Mouse (Mus musculus): ENCODE data around the gene Hist1h3i. TPM values are rescaled to one million over a fixed set of nuclear protein-coding genes. Genes with fewer than 3 reads are reported as not detected.
"Not testable (repeated sequence)": the region's sequence is repeated elsewhere in the genome, so short reads cannot be mapped to it uniquely, and the experiment has no call there.

Gene Hist1h3i
- polyA plus RNA-seq, 1 experiment from 2014 or later, result 56.3 TPM

- no peak overlapping the region for H3K4me2 ChIP-seq
- ATAC-seq (replicated peaks; ENCODE audit: insufficient number of reproducible peaks, insufficient read depth, low FRiP score, low read depth), result no peak
- H3K9me3 ChIP-seq (replicated peaks), result no peaks in the 10 kb centered on the region
- H3K4me1 ChIP-seq (replicated peaks), result peaks cover 32% of the 10 kb centered on the region
- H3K9ac ChIP-seq, result no peak overlapping the region
- H3K36me3 ChIP-seq, result no peaks in the 10 kb centered on the region
- no peak overlapping the region for H3K4me3 ChIP-seq
- H3K27me3 ChIP-seq, result no peaks in the 10 kb centered on the region
- H3K27ac ChIP-seq, result peak overlapping the region; percentile 92
These were observed 31.8 kb downstream of the Hist1h3i start for GRCm38 (mm10) chr13:21751417-21751816.

- H3K9me3 ChIP-seq (replicated peaks); H3K27me3 ChIP-seq; H3K36me3 ChIP-seq: not testable (repeated sequence)
- peak; percentile 70 for ATAC-seq (replicated peaks; ENCODE audit: insufficient number of reproducible peaks, insufficient read depth, low FRiP score, low read depth)
- H3K27ac ChIP-seq, result peak within 1 kb of the TSS; percentile 92
- H3K4me2 ChIP-seq, result peak within 1 kb of the TSS; percentile 67
- WGBS, result under 1% methylated on average over 49 of the region's 56 CpGs
- peak within 1 kb of the TSS; percentile 61 for H3K9ac ChIP-seq
- peak within 1 kb of the TSS; percentile 53 for H3K4me3 ChIP-seq
- peaks cover 28% of the 10 kb centered on the region for H3K4me1 ChIP-seq (replicated peaks)
These were observed 32.8 kb downstream of the Hist1h3i start, which contains the start of gene Hist1h4k for GRCm38 (mm10) chr13:21750159-21751017. Gene Hist1h4k, minus strand, starts transcription at chr13:21750505.

GRCm38 (mm10) chr13:21749387-21750158 is 33.6 kb downstream of the Hist1h3i start:
- no peak for ATAC-seq (replicated peaks; ENCODE audit: insufficient number of reproducible peaks, insufficient read depth, low FRiP score, low read depth)
- Histone ChIP-seq H3K4me1 (replicated peaks) (peaks cover 25% of the 10 kb centered on the region), H3K4me2 (peak overlapping the region; percentile 67), H3K4me3 (peak overlapping the region; percentile 53), H3K9me3 (replicated peaks) (no peaks in the 10 kb centered on the region), H3K27ac (peak overlapping the region; percentile 89), H3K36me3 (no peaks in the 10 kb centered on the region), H3K9ac (peak overlapping the region; percentile 57), H3K27me3 (no peaks in the 10 kb centered on the region)
- WGBS, result 7% methylated on average over 5 of the region's 5 CpGs

- Histone ChIP-seq H3K27me3 (no peaks in the 10 kb centered on the region), H3K9ac (no peak overlapping the region), H3K4me2 (no peak overlapping the region), H3K4me3 (no peak overlapping the region), H3K4me1 (replicated peaks) (peaks cover 11% of the 10 kb centered on the region), H3K36me3 (no peaks in the 10 kb centered on the region), H3K27ac (no peak overlapping the region), H3K9me3 (replicated peaks) (no peaks in the 10 kb centered on the region)
- ATAC-seq (replicated peaks; ENCODE audit: insufficient number of reproducible peaks, insufficient read depth, low FRiP score, low read depth), result no peak
- WGBS, result 60% methylated on average over 1 of the region's 1 CpGs
These were observed 38.2 kb downstream of the Hist1h3i start for GRCm38 (mm10) chr13:21745006-21745405.

- H3K4me3 ChIP-seq, result peak within 1 kb of the TSS; percentile 56
- peak; percentile 90 for ATAC-seq (replicated peaks; ENCODE audit: insufficient number of reproducible peaks, insufficient read depth, low FRiP score, low read depth)
- under 1% methylated on average over 46 of the region's 56 CpGs for WGBS
These were observed 48.0 kb downstream of the Hist1h3i start, which contains the start of gene Hist1h4j for GRCm38 (mm10) chr13:21734906-21735767. Gene Hist1h4j, plus strand, starts transcription at chr13:21735064.

GRCm38 (mm10) chr13:21734010-21734905 is 48.9 kb downstream of the Hist1h3i start:
- H3K4me1 ChIP-seq (replicated peaks), result peaks cover 10% of the 10 kb centered on the region
- H3K27ac ChIP-seq, result peak overlapping the region; percentile 94
- H3K9me3 ChIP-seq (replicated peaks), result no peaks in the 10 kb centered on the region
- WGBS, result under 1% methylated on average over 21 of the region's 21 CpGs
- H3K9ac ChIP-seq, result peak overlapping the region; percentile 64
- no peaks in the 10 kb centered on the region for H3K27me3 ChIP-seq
- H3K36me3 ChIP-seq, result no peaks in the 10 kb centered on the region
- peak; percentile 71 for ATAC-seq (replicated peaks; ENCODE audit: insufficient number of reproducible peaks, insufficient read depth, low FRiP score, low read depth)
- H3K4me2 ChIP-seq, result peak overlapping the region; percentile 81
- H3K4me3 ChIP-seq, result peak overlapping the region; percentile 56

More at GRCm38 (mm10) chr13:21734906-21735767, 48.0 kb downstream of the Hist1h3i start, which contains the start of gene Hist1h4j:
- peak within 1 kb of the TSS; percentile 94 for H3K27ac ChIP-seq
- H3K9me3 ChIP-seq (replicated peaks); H3K4me1 ChIP-seq (replicated peaks); H3K27me3 ChIP-seq; H3K36me3 ChIP-seq: not testable (repeated sequence)
- H3K9ac ChIP-seq, result peak within 1 kb of the TSS; percentile 64
- peak within 1 kb of the TSS; percentile 81 for H3K4me2 ChIP-seq

GRCm38 (mm10) chr13:21733466-21733865 is 49.7 kb downstream of the Hist1h3i start:
- Histone ChIP-seq H3K4me2 (no peak overlapping the region), H3K4me3 (no peak overlapping the region), H3K27me3 (no peaks in the 10 kb centered on the region), H3K9me3 (replicated peaks) (no peaks in the 10 kb centered on the region), H3K9ac (no peak overlapping the region), H3K4me1 (replicated peaks) (peaks cover 10% of the 10 kb centered on the region), H3K27ac (no peak overlapping the region), H3K36me3 (no peaks in the 10 kb centered on the region)
- WGBS, result 71% methylated on average over 5 of the region's 5 CpGs
- ATAC-seq (replicated peaks; ENCODE audit: insufficient number of reproducible peaks, insufficient read depth, low FRiP score, low read depth), result no peak

Small RNA genes within 50 kb of the gene (microRNA-seq; reads per million reads assigned to microRNA genes)
- not detected for gene Gm19658
- gene Gm44346, result not detected
- not detected for gene Gm44454
- gene Gm44466, result not detected

Other genes with a start within 250 kb of the Hist1h3i start
- gene Olfr1366, start 240.6 kb downstream of the Hist1h3i start, polyA plus RNA-seq (2015; fragmentation: Nextera tagmentation; extraction: Ambion mirVana), result 0.10 TPM in 1 of 2 replicates, not detected in the other
- gene Olfr1535, start 223.5 kb downstream of the Hist1h3i start, polyA plus RNA-seq (2015; fragmentation: Nextera tagmentation; extraction: Ambion mirVana), result not detected in 2 replicates
- gene Olfr1364, start 201.6 kb downstream of the Hist1h3i start, polyA plus RNA-seq (2015; fragmentation: Nextera tagmentation; extraction: Ambion mirVana), result not detected in 2 replicates
- gene Olfr1362, start 169.3 kb downstream of the Hist1h3i start, polyA plus RNA-seq (2015; fragmentation: Nextera tagmentation; extraction: Ambion mirVana), result not detected in 2 replicates
- not detected in 2 replicates for gene Olfr11, start 140.9 kb downstream of the Hist1h3i start, polyA plus RNA-seq (2015; fragmentation: Nextera tagmentation; extraction: Ambion mirVana)
- gene Olfr1361, start 120.0 kb downstream of the Hist1h3i start, polyA plus RNA-seq (2015; fragmentation: Nextera tagmentation; extraction: Ambion mirVana), result not detected in 2 replicates
- gene Olfr1360, start 106.0 kb downstream of the Hist1h3i start, polyA plus RNA-seq (2015; fragmentation: Nextera tagmentation; extraction: Ambion mirVana), result not detected in 2 replicates
- not detected in 2 replicates for gene Olfr1359, start 85.3 kb downstream of the Hist1h3i start, polyA plus RNA-seq (2015; fragmentation: Nextera tagmentation; extraction: Ambion mirVana)
- gene Hist1h2bl, start 67.2 kb downstream of the Hist1h3i start, polyA plus RNA-seq (2015; fragmentation: Nextera tagmentation; extraction: Ambion mirVana), result 0.47 and 1.3 TPM in 2 replicates
- gene Hist1h2ai, start 66.9 kb downstream of the Hist1h3i start, polyA plus RNA-seq (2015; fragmentation: Nextera tagmentation; extraction: Ambion mirVana), result 9.9 and 11.4 TPM in 2 replicates
- gene Hist1h3h, start 65.7 kb downstream of the Hist1h3i start, polyA plus RNA-seq (2015; fragmentation: Nextera tagmentation; extraction: Ambion mirVana), result 1.5 and 5.4 TPM in 2 replicates
- gene Hist1h2bm, start 61.3 kb downstream of the Hist1h3i start, polyA plus RNA-seq (2015; fragmentation: Nextera tagmentation; extraction: Ambion mirVana), result 1.3 and 2.3 TPM in 2 replicates
- gene Hist1h4j, start 48.3 kb downstream of the Hist1h3i start, polyA plus RNA-seq (2015; fragmentation: Nextera tagmentation; extraction: Ambion mirVana), result 0.66 and 0.67 TPM in 2 replicates
- 1.3 and 3.0 TPM in 2 replicates for gene Hist1h4k, start 32.9 kb downstream of the Hist1h3i start, polyA plus RNA-seq (2015; fragmentation: Nextera tagmentation; extraction: Ambion mirVana)
- gene Hist1h2ak, start 29.5 kb downstream of the Hist1h3i start, polyA plus RNA-seq (2015; fragmentation: Nextera tagmentation; extraction: Ambion mirVana), result 9.5 and 11.0 TPM in 2 replicates
- 2.0 and 3.0 TPM in 2 replicates for gene Hist1h2bn, start 29.2 kb downstream of the Hist1h3i start, polyA plus RNA-seq (2015; fragmentation: Nextera tagmentation; extraction: Ambion mirVana)
- 8.6 and 10.7 TPM in 2 replicates for gene Hist1h1b, start 2.7 kb downstream of the Hist1h3i start, polyA plus RNA-seq (2015; fragmentation: Nextera tagmentation; extraction: Ambion mirVana)
- gene Hist1h2an, start 3.8 kb upstream of the Hist1h3i start, polyA plus RNA-seq (2015; fragmentation: Nextera tagmentation; extraction: Ambion mirVana), result 2.3 and 3.2 TPM in 2 replicates
- gene Hist1h2bp, start 4.1 kb upstream of the Hist1h3i start, polyA plus RNA-seq (2015; fragmentation: Nextera tagmentation; extraction: Ambion mirVana), result 0.86 and 1.4 TPM in 2 replicates
- gene Hist1h2bq, start 26.8 kb upstream of the Hist1h3i start, polyA plus RNA-seq (2015; fragmentation: Nextera tagmentation; extraction: Ambion mirVana), result 7.2 and 7.3 TPM in 2 replicates
- gene Hist1h2ao, start 27.1 kb upstream of the Hist1h3i start, polyA plus RNA-seq (2015; fragmentation: Nextera tagmentation; extraction: Ambion mirVana), result 3.5 TPM in 1 of 2 replicates, not detected in the other
- gene Hist1h4m, start 28.4 kb upstream of the Hist1h3i start, polyA plus RNA-seq (2015; fragmentation: Nextera tagmentation; extraction: Ambion mirVana), result not detected in 2 replicates
- 6.2 and 11.6 TPM in 2 replicates for gene Hist1h4n, start 48.8 kb upstream of the Hist1h3i start, polyA plus RNA-seq (2015; fragmentation: Nextera tagmentation; extraction: Ambion mirVana)
- gene Hist1h2ap, start 50.1 kb upstream of the Hist1h3i start, polyA plus RNA-seq (2015; fragmentation: Nextera tagmentation; extraction: Ambion mirVana), result 1,372 and 1,424 TPM in 2 replicates
- 7.8 TPM in 2 replicates for gene Hist1h2br, start 50.4 kb upstream of the Hist1h3i start, polyA plus RNA-seq (2015; fragmentation: Nextera tagmentation; extraction: Ambion mirVana)
- gene Zfp184, start 161.7 kb upstream of the Hist1h3i start, polyA plus RNA-seq (2015; fragmentation: Nextera tagmentation; extraction: Ambion mirVana), result 3.8 and 5.1 TPM in 2 replicates
- not detected in 2 replicates for gene Pom121l2, start 197.8 kb upstream of the Hist1h3i start, polyA plus RNA-seq (2015; fragmentation: Nextera tagmentation; extraction: Ambion mirVana)
- 9.5 and 113 TPM in 2 replicates for gene Prss16, start 226.4 kb upstream of the Hist1h3i start, polyA plus RNA-seq (2015; fragmentation: Nextera tagmentation; extraction: Ambion mirVana)